Mouse (Mus musculus) gastrocnemius, adult 2 months (tissue): ENCODE results near the gene Rdm1. TPM values are rescaled to one million over a fixed set of nuclear protein-coding genes. Genes with fewer than 3 reads are reported as not detected.
A peak's percentile ranks its signal among the peaks of the same experiment; 100 is the strongest.

Experiments used
- DNase-seq: peaks from one replicate; pipeline ENCODE4 v3.0.0; 2022
- H3K27ac ChIP-seq: fragments of 200-600 bp; 2 replicates; pipeline ENCODE4 v1.8.1; 2022; ENCODE audit warnings: mild to moderate bottlenecking
- H3K4me3 ChIP-seq: fragments of 200-600 bp; 2 replicates; pipeline ENCODE4 v1.8.1; 2022; ENCODE audit warnings: mild to moderate bottlenecking, moderate library complexity
- CTCF ChIP-seq: fragments of 200-600 bp; IDR thresholded peaks from 2 replicates; pipeline ENCODE4 v1.8.1; 2022; ENCODE audit warnings: antibody characterized with exemption, mild to moderate bottlenecking, moderate library complexity
- intact Hi-C: fragments of 180-260 bp; cut with DNase I; formaldehyde crosslinking; loops from one replicate; pipeline ENCODE4 v1.15.1; 2025
- total RNA-seq, 2 experiments: library from RNA; stranded (reverse); gene quantifications; 2 replicates each; pipeline ENCODE4 v1.2.3; 2021

The Rdm1 gene
- total RNA-seq, 2 experiments from 2014 or later, result 24.2 to 27.4 TPM

- TF ChIP-seq CTCF, result no peak
- intact Hi-C loops, result loop anchor here (5.0 kb wide), 1 partner anchor 34 kb away; no protein-coding TSS in a partner anchor
- peak overlapping the region; percentile 96 for H3K27ac ChIP-seq
- peak overlapping the region; percentile 94 for H3K4me3 ChIP-seq
- peak; percentile 84 for DNase-seq
Observed at GRCm38 (mm10) chr11:101667871-101668532, 41.0 kb downstream of the Rdm1 start.

GRCm38 (mm10) chr11:101668546-101669261, 41.7 kb downstream of the Rdm1 start:
- peak overlapping the region; percentile 96 for H3K27ac ChIP-seq
- DNase-seq, result peak; percentile 52
- intact Hi-C loops, result loop anchor here (5.0 kb wide), 1 partner anchor 34 kb away; no protein-coding TSS in a partner anchor
- TF ChIP-seq CTCF, result no peak
- peak overlapping the region; percentile 94 for H3K4me3 ChIP-seq

- intact Hi-C loops, result no loop called here
- TF ChIP-seq CTCF, result no peak
- Histone ChIP-seq H3K4me3 (no peak overlapping the region), H3K27ac (peak overlapping the region; percentile 96)
- no peak for DNase-seq
Observed at GRCm38 (mm10) chr11:101670334-101670733, 43.3 kb downstream of the Rdm1 start.

GRCm38 (mm10) chr11:101671255-101671654, 44.3 kb downstream of the Rdm1 start:
- H3K4me3 ChIP-seq, result no peak overlapping the region
- DNase-seq, result no peak
- no peak overlapping the region for H3K27ac ChIP-seq
- no peak for TF ChIP-seq CTCF
- intact Hi-C loops, result no loop called here

GRCm38 (mm10) chr11:101673010-101673642, 46.1 kb downstream of the Rdm1 start:
- intact Hi-C loops, result no loop called here
- TF ChIP-seq CTCF, result no peak

GRCm38 (mm10) chr11:101674106-101674505, 47.1 kb downstream of the Rdm1 start:
- intact Hi-C loops, result no loop called here
- Histone ChIP-seq H3K4me3 (no peak overlapping the region), H3K27ac (peak overlapping the region; percentile 82)
- DNase-seq, result no peak
- no peak for TF ChIP-seq CTCF

More at GRCm38 (mm10) chr11:101673010-101673642, 46.1 kb downstream of the Rdm1 start:
- peak overlapping the region; percentile 82 for H3K27ac ChIP-seq
- peak overlapping the region; percentile 41 for H3K4me3 ChIP-seq
- DNase-seq, result peak; percentile 31

- intact Hi-C loops, result no loop called here
- Histone ChIP-seq H3K4me3 (no peak overlapping the region), H3K27ac (no peak overlapping the region)
- TF ChIP-seq CTCF, result no peak
- no peak for DNase-seq
Observed at GRCm38 (mm10) chr11:101675349-101675748, 48.4 kb downstream of the Rdm1 start.

- DNase-seq, result no peak
- intact Hi-C loops, result no loop called here
- no peak for TF ChIP-seq CTCF
- no peak overlapping the region for H3K4me3 ChIP-seq
- H3K27ac ChIP-seq, result no peak overlapping the region
Observed at GRCm38 (mm10) chr11:101677655-101678054, 50.7 kb downstream of the Rdm1 start.

- Histone ChIP-seq H3K4me3 (no peak overlapping the region), H3K27ac (peak overlapping the region; percentile 65; the same call in 1 of the 2 replicates)
- no peak for DNase-seq
- TF ChIP-seq CTCF, result no peak
- intact Hi-C loops, result no loop called here
Observed at GRCm38 (mm10) chr11:101678770-101679169, 51.8 kb downstream of the Rdm1 start.

- intact Hi-C loops, result no loop called here
- DNase-seq, result no peak
- no peak for TF ChIP-seq CTCF
- Histone ChIP-seq H3K27ac (peak overlapping the region; percentile 65), H3K4me3 (no peak overlapping the region)
Observed at GRCm38 (mm10) chr11:101679907-101680306, 52.9 kb downstream of the Rdm1 start.

GRCm38 (mm10) chr11:101680634-101681325, 53.8 kb downstream of the Rdm1 start:
- DNase-seq, result no peak
- TF ChIP-seq CTCF, result no peak
- intact Hi-C loops, result no loop called here
- Histone ChIP-seq H3K4me3 (no peak overlapping the region), H3K27ac (peak overlapping the region; percentile 57)

GRCm38 (mm10) chr11:101681968-101682367, 55.0 kb downstream of the Rdm1 start:
- H3K4me3 ChIP-seq, result no peak overlapping the region
- DNase-seq, result no peak
- intact Hi-C loops, result no loop called here
- no peak overlapping the region for H3K27ac ChIP-seq
- TF ChIP-seq CTCF, result no peak
